In genomic region chrX:48191261-48191660, GRCm38 (mm10) we compare ENCODE assay signal across 24 mouse cellular contexts.
"Had no signal": no experiment of that assay in that cellular context is flagged by ENCODE, and none has a peak within 500 bp of the region (broad histone marks: within the 10 kb centered on the region; RNA-seq: fewer than 3 reads in every experiment).

No protein-coding gene starts in this region.

- DNase-seq: forebrain, postnatal 0 days; gastrocnemius, postnatal 14 days; gastrocnemius, postnatal 36 days; heart, adult 11 months; heart, postnatal 10 days; heart, postnatal 4 days; kidney, adult 18-20 months; kidney, adult 8-10 months; kidney, postnatal 10 days; kidney, postnatal 25 days; kidney, postnatal 4 days had no signal

- H3K4me1 ChIP-seq: heart, embryonic 10.5 days; hindbrain, embryonic 12.5 days; intestine, embryonic 15.5 days; limb, embryonic 10.5 days; limb, embryonic 12.5 days had no signal

- H3K27me3 ChIP-seq: heart, embryonic 12.5 days; hindbrain, embryonic 12.5 days; intestine, embryonic 15.5 days; limb, embryonic 12.5 days had no signal

- H3K36me3 ChIP-seq: hindbrain, embryonic 12.5 days; intestine, embryonic 15.5 days had no signal

- H3K9me3 ChIP-seq: heart, embryonic 10.5 days; heart, embryonic 12.5 days; hindbrain, embryonic 10.5 days; hindbrain, embryonic 12.5 days; intestine, embryonic 15.5 days; limb, embryonic 10.5 days; limb, embryonic 12.5 days had no signal

- H3K4me3 ChIP-seq: heart, embryonic 10.5 days; heart, embryonic 12.5 days; hindbrain, embryonic 10.5 days; hindbrain, embryonic 12.5 days; intestine, embryonic 15.5 days; layer of hippocampus, adult 2 months; left cerebral cortex, adult 2 months; limb, embryonic 10.5 days; limb, embryonic 12.5 days had no signal

- H3K4me2 ChIP-seq: heart, embryonic 12.5 days; hindbrain, embryonic 12.5 days; hindbrain, embryonic 14.5 days; intestine, embryonic 15.5 days; limb, embryonic 12.5 days had no signal

- H3K9ac ChIP-seq: forebrain, postnatal 0 days; heart, embryonic 12.5 days; hindbrain, embryonic 12.5 days; hindbrain, embryonic 14.5 days; intestine, embryonic 15.5 days; limb, embryonic 12.5 days had no signal

- ATAC-seq: forebrain, postnatal 0 days; hindbrain, embryonic 16.5 days; inflammation-experienced regulatory T-cells, adult 6 months; intestine, embryonic 15.5 days; intestine, postnatal 0 days had no signal

- H3K27ac ChIP-seq: heart, embryonic 10.5 days; hindbrain, embryonic 10.5 days; hindbrain, embryonic 12.5 days; hindbrain, embryonic 14.5 days; intestine, embryonic 15.5 days; layer of hippocampus, adult 2 months; left cerebral cortex, adult 2 months; limb, embryonic 10.5 days; limb, embryonic 12.5 days had no signal
